Mouse (Mus musculus) hindbrain, embryonic 16.5 days (tissue): ENCODE measurements at regions not wholly inside any gene's neighbourhood (a gene's known extent, or its start where the extent isn't known, plus 50 kb on each side); places are given as distances from the start of the nearest gene placed in this dataset.

Experiments used
- ATAC-seq: fragments of 200-750 bp; cut with Nextera tagmentation; 2 replicates; pipeline ENCODE4 v1.8.0; 2017; ENCODE audit warnings: moderate TSS enrichment, moderate library complexity
- H3K27ac ChIP-seq: fragments of 300-500 bp; sonication (generic); 2 replicates; pipeline ENCODE4 v1.5.1; 2014; ENCODE audit warnings: low read depth, mild to moderate bottlenecking, control low read depth, low read length, moderate library complexity
- H3K27me3 ChIP-seq: fragments of 300-500 bp; sonication (generic); replicated peaks from 2 replicates; pipeline ENCODE4 v1.6.1; 2014; ENCODE audit warnings: low read length; ENCODE audit not compliant: control insufficient read depth, insufficient read depth
- H3K36me3 ChIP-seq: fragments of 300-500 bp; sonication (generic); 2 replicates; pipeline ENCODE4 v1.6.1; 2014; ENCODE audit warnings: mild to moderate bottlenecking, low read length, moderate library complexity, mixed read lengths; ENCODE audit not compliant: control insufficient read depth, insufficient read depth
- H3K4me1 ChIP-seq: fragments of 300-500 bp; sonication (generic); 2 replicates; pipeline ENCODE4 v1.6.1; 2014; ENCODE audit warnings: low read depth, low read length; ENCODE audit not compliant: control insufficient read depth, insufficient read depth
- H3K4me2 ChIP-seq: fragments of 300-500 bp; sonication (generic); 2 replicates; pipeline ENCODE4 v1.6.1; 2014; ENCODE audit warnings: mild to moderate bottlenecking, low read length, control low read depth, moderate library complexity
- H3K4me3 ChIP-seq: fragments of 300-500 bp; sonication (generic); 2 replicates; pipeline ENCODE4 v1.5.1; 2014; ENCODE audit warnings: mild to moderate bottlenecking, low read length, control low read depth, moderate library complexity
- H3K9ac ChIP-seq: fragments of 300-500 bp; sonication (generic); 2 replicates; pipeline ENCODE4 v1.6.1; 2014; ENCODE audit warnings: low read depth, mild to moderate bottlenecking, control low read depth, low read length, moderate library complexity
- H3K9me3 ChIP-seq: fragments of 300-500 bp; sonication (generic); 2 replicates; pipeline ENCODE4 v1.6.1; 2014; ENCODE audit warnings: mild to moderate bottlenecking, low read length, moderate library complexity; ENCODE audit not compliant: control insufficient read depth
- WGBS: fragments of 180-500 bp; shearing (Covaris S2); extraction: QIAGEN DNeasy Blood & Tissue Kit; methylation state at CpG from one replicate; pipeline ENCODE4 v1.1.7; 2014; 5-methylcytosine and 5-hydroxymethylcytosine counted together

GRCm38 (mm10) chr13:35540433-35540832 lies 119.2 kb upstream of the Cdyl start:
- Histone ChIP-seq H3K4me3 (no peak overlapping the region), H3K27me3 (no peaks in the 10 kb centered on the region), H3K4me1 (no peaks in the 10 kb centered on the region), H3K36me3 (no peaks in the 10 kb centered on the region), H3K9me3 (no peaks in the 10 kb centered on the region), H3K4me2 (no peak overlapping the region), H3K9ac (no peak overlapping the region), H3K27ac (no peak overlapping the region)
- WGBS, result 88% methylated on average over 2 of the region's 2 CpGs
- no peak for ATAC-seq

GRCm38 (mm10) chr13:35541053-35541452 lies 118.6 kb upstream of the Cdyl start:
- Histone ChIP-seq H3K4me2 (no peak overlapping the region), H3K27me3 (no peaks in the 10 kb centered on the region), H3K4me3 (no peak overlapping the region), H3K4me1 (no peaks in the 10 kb centered on the region), H3K9me3 (no peaks in the 10 kb centered on the region), H3K9ac (no peak overlapping the region), H3K27ac (no peak overlapping the region), H3K36me3 (no peaks in the 10 kb centered on the region)
- 83% methylated on average over 6 of the region's 6 CpGs for WGBS
- no peak for ATAC-seq

GRCm38 (mm10) chr13:35564006-35564405 lies 95.6 kb upstream of the Cdyl start:
- Histone ChIP-seq H3K36me3 (no peaks in the 10 kb centered on the region), H3K27ac (no peak overlapping the region), H3K9me3 (no peaks in the 10 kb centered on the region), H3K4me3 (no peak overlapping the region), H3K9ac (no peak overlapping the region), H3K27me3 (no peaks in the 10 kb centered on the region), H3K4me2 (no peak overlapping the region), H3K4me1 (no peaks in the 10 kb centered on the region)
- WGBS, result 47% methylated on average over 1 of the region's 1 CpGs
- no peak for ATAC-seq

GRCm38 (mm10) chr13:35581616-35582015 lies 78.0 kb upstream of the Cdyl start:
- Histone ChIP-seq H3K9me3 (no peaks in the 10 kb centered on the region), H3K9ac (no peak overlapping the region), H3K4me3 (no peak overlapping the region), H3K4me2 (no peak overlapping the region), H3K36me3 (no peaks in the 10 kb centered on the region), H3K4me1 (no peaks in the 10 kb centered on the region), H3K27ac (no peak overlapping the region), H3K27me3 (no peaks in the 10 kb centered on the region)
- 17% methylated on average over 3 of the region's 3 CpGs for WGBS
- no peak for ATAC-seq

GRCm38 (mm10) chr13:35598003-35598402 lies 61.6 kb upstream of the Cdyl start:
- Histone ChIP-seq H3K36me3 (no peaks in the 10 kb centered on the region), H3K9me3 (no peaks in the 10 kb centered on the region), H3K27ac (no peak overlapping the region), H3K4me3 (no peak overlapping the region), H3K9ac (no peak overlapping the region), H3K27me3 (no peaks in the 10 kb centered on the region), H3K4me1 (no peaks in the 10 kb centered on the region), H3K4me2 (no peak overlapping the region)
- no peak for ATAC-seq
- 92% methylated on average over 5 of the region's 5 CpGs for WGBS

GRCm38 (mm10) chr13:35601560-35602135 lies 58.0 kb upstream of the Cdyl start:
- Histone ChIP-seq H3K27ac (no peak overlapping the region), H3K4me3 (no peak overlapping the region), H3K27me3 (no peaks in the 10 kb centered on the region), H3K9me3 (no peaks in the 10 kb centered on the region), H3K9ac (no peak overlapping the region), H3K36me3 (no peaks in the 10 kb centered on the region), H3K4me1 (no peaks in the 10 kb centered on the region), H3K4me2 (no peak overlapping the region)
- ATAC-seq, result no peak
- 95% methylated on average over 2 of the region's 2 CpGs for WGBS

- H3K27ac ChIP-seq, result no peak overlapping the region
- no peak for ATAC-seq
- no peaks in the 10 kb centered on the region for H3K36me3 ChIP-seq
- H3K4me1 ChIP-seq, result no peaks in the 10 kb centered on the region
- no peaks in the 10 kb centered on the region for H3K27me3 ChIP-seq
- no peaks in the 10 kb centered on the region for H3K9me3 ChIP-seq
- H3K4me3 ChIP-seq, result no peak overlapping the region
- WGBS, result 91% methylated on average over 5 of the region's 5 CpGs
- no peak overlapping the region for H3K9ac ChIP-seq
- H3K4me2 ChIP-seq, result no peak overlapping the region
Measured at GRCm38 (mm10) chr13:35603080-35603479, 56.6 kb upstream of the Cdyl start.

- Histone ChIP-seq H3K36me3 (no peaks in the 10 kb centered on the region), H3K4me2 (no peak overlapping the region), H3K4me1 (no peaks in the 10 kb centered on the region), H3K4me3 (no peak overlapping the region), H3K9ac (no peak overlapping the region), H3K9me3 (no peaks in the 10 kb centered on the region), H3K27me3 (no peaks in the 10 kb centered on the region), H3K27ac (no peak overlapping the region)
- WGBS, result 56% methylated on average over 1 of the region's 1 CpGs
- peak; percentile 45; the same call in 1 of the 2 replicates for ATAC-seq
Measured at GRCm38 (mm10) chr13:35604061-35604460, 55.6 kb upstream of the Cdyl start.

GRCm38 (mm10) chr13:35604765-35605164 lies 54.9 kb upstream of the Cdyl start:
- WGBS, result 93% methylated on average over 3 of the region's 3 CpGs

More at GRCm38 (mm10) chr13:35604765-35605164, 54.9 kb upstream of the Cdyl start:
- H3K27me3 ChIP-seq, result no peaks in the 10 kb centered on the region
- H3K4me3 ChIP-seq, result no peak overlapping the region
- no peaks in the 10 kb centered on the region for H3K4me1 ChIP-seq
- H3K36me3 ChIP-seq, result no peaks in the 10 kb centered on the region
- H3K9ac ChIP-seq, result no peak overlapping the region
- no peaks in the 10 kb centered on the region for H3K9me3 ChIP-seq
- H3K4me2 ChIP-seq, result no peak overlapping the region
- ATAC-seq, result no peak
- H3K27ac ChIP-seq, result no peak overlapping the region
